Mouse (Mus musculus): ENCODE results near the gene Ttll10. TPM values are rescaled to one million over a fixed set of nuclear protein-coding genes. Genes with fewer than 3 reads are reported as not detected.

Ttll10 gene
- polyA plus RNA-seq, 1 experiment = 20.7 TPM

GRCm38 (mm10) chr4:156044754-156045153 is 14.5 kb downstream of the Ttll10 start:
- no peaks in the 10 kb centered on the region for H3K4me1 ChIP-seq (ENCODE audit: control insufficient read depth, insufficient read depth, low read length)
- H3K27me3 ChIP-seq (replicated peaks; ENCODE audit: control insufficient read depth, insufficient read depth, low read length) = no peaks in the 10 kb centered on the region
- H3K27ac ChIP-seq (ENCODE audit: insufficient read depth, low read depth, low read length) = no peak overlapping the region
- no peak for DNase-seq
- no peak overlapping the region for H3K4me3 ChIP-seq (ENCODE audit: insufficient read depth, low read depth, low read length)
- no peaks in the 10 kb centered on the region; the same call in 1 of the 2 replicates for H3K36me3 ChIP-seq (ENCODE audit: control insufficient read depth, insufficient read depth, low read length)
- 70% methylated on average over 5 of the region's 5 CpGs for WGBS
- TF ChIP-seq CTCF (conservative IDR thresholded peaks at IDR 0.05; ENCODE audit: insufficient read depth, insufficient read length, low read depth, low read length) = no peak
- no peak for TF ChIP-seq POLR2A (IDR thresholded peaks at IDR 0.05; ENCODE audit: low read depth, low read length)

GRCm38 (mm10) chr4:156034901-156035300 is 24.3 kb downstream of the Ttll10 start:
- H3K4me3 ChIP-seq (ENCODE audit: insufficient read depth, low read depth, low read length) = no peak overlapping the region; the same call in 1 of the 2 replicates
- TF ChIP-seq POLR2A (IDR thresholded peaks at IDR 0.05; ENCODE audit: low read depth, low read length) (no peak), CTCF (conservative IDR thresholded peaks at IDR 0.05; ENCODE audit: insufficient read depth, insufficient read length, low read depth, low read length) (no peak)
- H3K4me1 ChIP-seq (ENCODE audit: control insufficient read depth, insufficient read depth, low read length) = peaks cover 15% of the 10 kb centered on the region
- no peak overlapping the region for H3K27ac ChIP-seq (ENCODE audit: insufficient read depth, low read depth, low read length)
- 34% methylated on average over 25 of the region's 25 CpGs for WGBS
- H3K27me3 ChIP-seq (replicated peaks; ENCODE audit: control insufficient read depth, insufficient read depth, low read length) = no peaks in the 10 kb centered on the region
- DNase-seq = no peak
- H3K36me3 ChIP-seq (ENCODE audit: control insufficient read depth, insufficient read depth, low read length) = no peaks in the 10 kb centered on the region; the same call in 1 of the 2 replicates

- no peaks in the 10 kb centered on the region; the same call in 1 of the 2 replicates for H3K36me3 ChIP-seq (ENCODE audit: control insufficient read depth, insufficient read depth, low read length)
- WGBS = 88% methylated on average over 4 of the region's 4 CpGs
- H3K27ac ChIP-seq (ENCODE audit: insufficient read depth, low read depth, low read length) = no peak overlapping the region
- TF ChIP-seq POLR2A (IDR thresholded peaks at IDR 0.05; ENCODE audit: low read depth, low read length) = no peak
- TF ChIP-seq CTCF (conservative IDR thresholded peaks at IDR 0.05; ENCODE audit: insufficient read depth, insufficient read length, low read depth, low read length) = no peak
- H3K4me1 ChIP-seq (ENCODE audit: control insufficient read depth, insufficient read depth, low read length) = peaks cover 15% of the 10 kb centered on the region
- DNase-seq = no peak
- no peak overlapping the region for H3K4me3 ChIP-seq (ENCODE audit: insufficient read depth, low read depth, low read length)
- no peaks in the 10 kb centered on the region for H3K27me3 ChIP-seq (replicated peaks; ENCODE audit: control insufficient read depth, insufficient read depth, low read length)
Measured at GRCm38 (mm10) chr4:156034301-156034700, 24.9 kb downstream of the Ttll10 start.

GRCm38 (mm10) chr4:156033476-156034119 is 25.6 kb downstream of the Ttll10 start:
- no peaks in the 10 kb centered on the region for H3K27me3 ChIP-seq (replicated peaks; ENCODE audit: control insufficient read depth, insufficient read depth, low read length)
- H3K27ac ChIP-seq (ENCODE audit: insufficient read depth, low read depth, low read length) = peak overlapping the region; percentile 14

GRCm38 (mm10) chr4:156032856-156033255 is 26.4 kb downstream of the Ttll10 start:
- 74% methylated on average over 4 of the region's 4 CpGs for WGBS
- no peaks in the 10 kb centered on the region for H3K27me3 ChIP-seq (replicated peaks; ENCODE audit: control insufficient read depth, insufficient read depth, low read length)
- H3K27ac ChIP-seq (ENCODE audit: insufficient read depth, low read depth, low read length) = no peak overlapping the region; the same call in 1 of the 2 replicates
- H3K4me3 ChIP-seq (ENCODE audit: insufficient read depth, low read depth, low read length) = no peak overlapping the region
- TF ChIP-seq POLR2A (IDR thresholded peaks at IDR 0.05; ENCODE audit: low read depth, low read length) = no peak
- TF ChIP-seq CTCF (conservative IDR thresholded peaks at IDR 0.05; ENCODE audit: insufficient read depth, insufficient read length, low read depth, low read length) = no peak
- no peaks in the 10 kb centered on the region for H3K36me3 ChIP-seq (ENCODE audit: control insufficient read depth, insufficient read depth, low read length)
- peaks cover 15% of the 10 kb centered on the region for H3K4me1 ChIP-seq (ENCODE audit: control insufficient read depth, insufficient read depth, low read length)
- peak; percentile 49 for DNase-seq

More at GRCm38 (mm10) chr4:156033476-156034119, 25.6 kb downstream of the Ttll10 start:
- DNase-seq = peak; percentile 61
- Histone ChIP-seq H3K4me1 (ENCODE audit: control insufficient read depth, insufficient read depth, low read length) (peaks cover 15% of the 10 kb centered on the region), H3K36me3 (ENCODE audit: control insufficient read depth, insufficient read depth, low read length) (no peaks in the 10 kb centered on the region), H3K4me3 (ENCODE audit: insufficient read depth, low read depth, low read length) (no peak overlapping the region)
- WGBS = 32% methylated on average over 6 of the region's 6 CpGs
- TF ChIP-seq POLR2A (IDR thresholded peaks at IDR 0.05; ENCODE audit: low read depth, low read length) (no peak), CTCF (conservative IDR thresholded peaks at IDR 0.05; ENCODE audit: insufficient read depth, insufficient read length, low read depth, low read length) (peak; percentile 74)

GRCm38 (mm10) chr4:156031593-156032391 is 27.4 kb downstream of the Ttll10 start:
- Histone ChIP-seq H3K36me3 (ENCODE audit: control insufficient read depth, insufficient read depth, low read length) (no peaks in the 10 kb centered on the region), H3K4me1 (ENCODE audit: control insufficient read depth, insufficient read depth, low read length) (peaks cover 15% of the 10 kb centered on the region), H3K27ac (ENCODE audit: insufficient read depth, low read depth, low read length) (peak overlapping the region; percentile 66), H3K27me3 (replicated peaks; ENCODE audit: control insufficient read depth, insufficient read depth, low read length) (no peaks in the 10 kb centered on the region), H3K4me3 (ENCODE audit: insufficient read depth, low read depth, low read length) (peak overlapping the region; percentile 57)
- TF ChIP-seq POLR2A (IDR thresholded peaks at IDR 0.05; ENCODE audit: low read depth, low read length) (peak; percentile 10), CTCF (conservative IDR thresholded peaks at IDR 0.05; ENCODE audit: insufficient read depth, insufficient read length, low read depth, low read length) (no peak)
- peak; percentile 85 for DNase-seq
- 1% methylated on average over 24 of the region's 24 CpGs for WGBS

- TF ChIP-seq POLR2A (IDR thresholded peaks at IDR 0.05; ENCODE audit: low read depth, low read length) (no peak), CTCF (conservative IDR thresholded peaks at IDR 0.05; ENCODE audit: insufficient read depth, insufficient read length, low read depth, low read length) (no peak)
- Histone ChIP-seq H3K4me1 (ENCODE audit: control insufficient read depth, insufficient read depth, low read length) (peaks cover 15% of the 10 kb centered on the region), H3K27me3 (replicated peaks; ENCODE audit: control insufficient read depth, insufficient read depth, low read length) (no peaks in the 10 kb centered on the region), H3K4me3 (ENCODE audit: insufficient read depth, low read depth, low read length) (peak overlapping the region; percentile 57), H3K27ac (ENCODE audit: insufficient read depth, low read depth, low read length) (peak overlapping the region; percentile 21; the same call in 1 of the 2 replicates), H3K36me3 (ENCODE audit: control insufficient read depth, insufficient read depth, low read length) (no peaks in the 10 kb centered on the region)
- DNase-seq = no peak
- 5% methylated on average over 7 of the region's 7 CpGs for WGBS
Measured at GRCm38 (mm10) chr4:156031255-156031592, 28.0 kb downstream of the Ttll10 start.
